Mouse (Mus musculus) mouse embryonic stem cell (cell line): ENCODE results near the gene Dlg1.

ENCODE experiments used
- in situ Hi-C, 2 experiments: fragments of 300-500 bp; cut with MboI; formaldehyde crosslinking; loops; 1 replicate in 1 of 2; 3 replicates in 1 of 2; pipeline ENCODE4 v1.14.3; 2019 to 2020; ENCODE audit warnings: low sequenced_read_pairs in 2 of 2, low pct_unique_long_range_greater_than_20kb in 1 of 2, mixed read lengths in 1 of 2; ENCODE audit not compliant: unreplicated experiment in 1 of 2

The Dlg1 gene

DNA sequence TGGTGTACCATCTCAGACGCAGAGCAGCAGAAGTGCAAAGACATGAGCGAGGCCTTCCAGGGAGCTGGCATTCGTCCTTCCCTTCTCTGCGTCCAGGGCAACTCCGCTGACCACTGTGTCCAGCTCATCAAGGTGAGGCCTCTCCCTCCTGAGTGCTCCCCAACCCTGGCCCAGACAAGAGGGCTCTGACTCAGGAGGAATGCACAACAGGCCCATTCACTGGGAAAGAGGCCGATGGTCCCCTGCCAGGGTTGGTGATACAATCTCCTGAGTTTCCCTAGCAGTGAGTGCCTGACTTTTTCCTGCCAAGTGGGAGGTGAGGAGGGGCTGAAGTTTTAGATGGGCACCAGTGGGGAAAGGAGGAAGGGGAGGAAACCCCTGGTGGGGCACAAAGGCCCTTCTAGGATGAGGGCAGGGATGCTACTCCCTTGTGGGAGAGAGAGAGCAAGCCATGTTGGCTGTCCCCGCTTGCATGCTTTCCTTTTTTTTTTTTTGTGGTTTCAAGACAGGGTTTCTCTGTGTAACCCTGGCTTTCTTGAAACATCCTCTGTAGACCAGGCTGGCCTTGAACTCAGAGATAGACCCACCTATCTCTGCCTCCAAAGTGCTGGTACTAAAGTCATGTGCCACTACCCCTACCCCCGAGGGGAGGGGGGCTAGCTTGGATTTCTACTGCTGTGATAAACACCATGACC, 217.1 kb downstream of the Dlg1 start:
- in situ Hi-C loops = no loop called here

DNA sequence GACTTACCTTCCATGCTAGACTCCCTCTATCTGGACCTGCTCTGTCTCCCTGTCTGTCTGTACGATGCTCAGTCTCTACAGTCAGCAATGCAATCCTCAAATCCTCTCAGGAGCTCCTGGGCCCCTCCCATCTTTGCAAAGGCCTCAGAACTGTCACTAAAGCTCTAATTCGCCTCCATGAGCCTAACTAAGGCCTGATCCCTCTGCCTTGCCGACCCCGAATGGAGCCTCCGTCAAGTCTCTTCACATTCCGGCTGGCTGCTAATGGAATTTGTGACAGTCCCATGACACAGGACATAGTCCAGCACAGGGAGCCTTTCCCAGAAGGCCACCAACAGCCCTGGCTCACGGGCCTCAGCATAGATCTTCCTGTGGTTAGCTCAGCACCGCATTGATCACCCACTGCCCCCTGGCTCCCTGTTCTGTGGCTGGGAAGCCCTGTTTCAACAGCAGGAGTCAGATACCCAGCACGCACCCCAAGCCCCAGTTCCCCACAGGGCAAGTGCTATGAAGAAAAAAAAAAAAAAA, 219.2 kb downstream of the Dlg1 start:
- in situ Hi-C loops = no loop called here

DNA sequence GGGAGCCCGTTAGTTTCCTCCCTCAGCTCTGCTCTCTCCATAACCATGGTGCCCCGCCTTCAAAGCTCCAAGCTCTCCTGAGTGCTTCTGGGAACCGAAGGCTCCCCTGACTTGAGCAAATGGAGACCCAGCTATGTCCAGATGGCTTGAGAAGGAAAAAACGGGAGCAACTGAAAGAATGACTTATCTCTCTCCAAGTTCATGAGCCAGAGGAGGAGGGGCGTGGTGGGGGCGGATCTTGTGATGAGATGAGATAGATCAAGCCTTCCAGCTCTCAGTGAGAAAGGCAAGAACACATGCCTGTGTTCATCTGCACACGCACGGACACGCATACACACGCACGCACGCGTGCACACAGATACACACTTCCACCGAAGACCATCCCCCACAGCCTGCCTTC, 220.1 kb downstream of the Dlg1 start:
- in situ Hi-C loops = no loop called here

DNA sequence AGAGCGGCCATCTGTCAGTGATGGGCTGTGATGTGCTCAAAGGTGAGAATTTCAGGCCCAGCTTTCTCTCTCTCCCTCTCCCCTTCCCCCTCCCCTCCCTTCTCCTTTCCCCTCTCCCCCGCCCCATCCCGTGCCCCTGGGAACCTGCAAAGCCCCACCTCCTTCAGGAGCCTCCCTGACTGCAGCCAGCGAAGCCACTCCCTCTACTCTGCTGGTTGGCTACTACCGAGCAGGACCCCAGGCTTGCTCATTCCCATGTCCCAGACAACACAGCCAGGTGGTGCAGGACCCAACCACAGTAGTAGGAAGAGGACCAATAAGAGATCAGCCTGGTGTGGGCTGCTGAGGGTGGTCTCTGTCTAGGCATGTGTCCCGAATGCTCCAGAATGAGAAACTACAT, 220.7 kb downstream of the Dlg1 start:
- in situ Hi-C loops = no loop called here

DNA sequence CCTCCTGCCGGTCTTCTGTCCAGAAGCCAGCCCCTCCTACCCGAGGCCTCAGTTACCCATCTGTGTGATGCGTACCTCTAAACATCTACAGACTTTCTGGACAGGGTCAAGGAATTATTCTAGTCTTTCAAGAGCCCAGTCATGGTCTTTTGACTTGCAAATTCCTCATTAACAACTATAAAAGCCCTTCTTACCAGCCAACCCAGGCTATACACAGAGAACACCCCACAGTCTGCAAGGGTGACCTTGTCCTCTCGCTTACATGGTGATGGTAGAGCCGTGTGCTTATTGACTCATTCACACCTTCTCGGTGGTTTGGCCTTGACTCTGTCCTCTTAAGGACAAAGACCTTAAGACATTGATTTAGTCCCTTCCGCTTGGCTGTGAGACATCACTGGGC, 227.7 kb downstream of the Dlg1 start:
- in situ Hi-C loops = no loop called here

DNA sequence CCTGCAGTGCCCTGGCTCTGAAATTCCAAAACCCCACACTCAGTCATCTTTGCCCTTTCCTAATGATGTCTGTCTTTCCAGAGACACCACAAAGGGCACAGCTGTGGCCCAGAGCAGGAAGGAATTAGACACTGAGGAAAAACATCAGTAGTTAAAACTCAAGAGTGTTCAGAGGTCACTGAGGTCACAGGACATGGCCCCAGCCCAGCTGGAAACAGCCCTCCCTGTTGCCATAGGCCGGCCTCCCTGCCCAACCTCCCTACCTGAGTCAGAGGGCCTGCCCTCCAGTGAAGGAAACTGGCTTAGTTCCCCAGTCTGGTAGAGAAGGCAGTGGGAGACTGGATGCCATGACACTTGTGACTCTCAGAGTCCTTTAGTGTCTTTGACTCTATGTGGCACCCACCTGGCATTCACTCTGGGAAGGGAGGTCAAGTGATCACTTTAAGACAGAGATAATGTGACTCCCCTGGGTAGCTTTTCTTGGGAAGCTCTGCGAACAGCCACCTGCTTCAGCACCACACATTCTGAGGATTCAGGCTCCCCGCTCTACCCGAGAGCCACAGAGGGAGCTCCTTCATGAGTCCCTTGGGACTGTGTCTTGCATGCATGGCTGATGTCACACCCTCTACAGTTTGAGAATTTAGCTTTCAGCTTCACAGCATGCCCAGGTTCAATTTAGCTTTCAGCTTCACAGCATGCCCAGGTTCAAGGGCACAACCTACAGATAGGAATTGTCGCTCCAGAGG, 230.3 kb downstream of the Dlg1 start:
- in situ Hi-C loops = no loop called here

DNA sequence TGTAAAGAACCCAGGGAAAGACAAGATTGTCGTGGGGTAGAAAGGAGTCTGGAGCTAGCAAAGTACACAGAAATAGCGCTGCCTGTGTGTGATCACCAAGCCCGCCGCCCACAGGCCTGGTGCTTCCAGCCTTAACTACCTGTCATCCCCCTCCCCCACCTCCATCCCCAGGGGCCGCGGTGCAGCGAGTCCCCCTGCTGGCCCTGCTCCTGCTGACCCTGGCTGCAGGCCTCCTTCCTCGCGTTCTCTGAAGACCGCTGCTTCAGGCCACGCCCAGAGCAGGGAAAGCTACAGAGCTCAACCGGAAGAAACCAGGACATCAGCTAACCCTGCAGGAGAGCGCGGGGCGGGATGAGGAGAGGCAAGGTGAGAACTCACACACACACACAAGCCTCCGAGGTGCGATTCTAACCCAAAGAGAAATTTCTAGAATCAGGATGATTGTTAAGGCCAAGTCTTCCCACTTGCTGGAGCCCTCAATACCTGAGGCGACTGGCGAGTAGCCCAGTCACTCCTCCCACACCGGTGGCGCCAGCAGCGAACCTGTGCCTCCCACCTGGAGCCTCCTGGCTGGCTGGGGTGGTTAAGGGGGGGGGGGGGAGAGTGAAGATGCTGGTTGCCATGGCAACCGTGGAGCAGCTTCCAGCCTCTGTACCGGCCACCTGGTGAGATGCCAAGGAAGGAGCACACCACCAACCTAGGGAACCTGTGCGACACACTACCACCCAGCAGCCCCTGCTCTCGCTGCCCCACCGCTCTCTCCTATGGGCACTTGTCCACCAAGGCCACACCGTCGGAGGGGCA, 233.9 kb downstream of the Dlg1 start:
- in situ Hi-C loops = no loop called here

DNA sequence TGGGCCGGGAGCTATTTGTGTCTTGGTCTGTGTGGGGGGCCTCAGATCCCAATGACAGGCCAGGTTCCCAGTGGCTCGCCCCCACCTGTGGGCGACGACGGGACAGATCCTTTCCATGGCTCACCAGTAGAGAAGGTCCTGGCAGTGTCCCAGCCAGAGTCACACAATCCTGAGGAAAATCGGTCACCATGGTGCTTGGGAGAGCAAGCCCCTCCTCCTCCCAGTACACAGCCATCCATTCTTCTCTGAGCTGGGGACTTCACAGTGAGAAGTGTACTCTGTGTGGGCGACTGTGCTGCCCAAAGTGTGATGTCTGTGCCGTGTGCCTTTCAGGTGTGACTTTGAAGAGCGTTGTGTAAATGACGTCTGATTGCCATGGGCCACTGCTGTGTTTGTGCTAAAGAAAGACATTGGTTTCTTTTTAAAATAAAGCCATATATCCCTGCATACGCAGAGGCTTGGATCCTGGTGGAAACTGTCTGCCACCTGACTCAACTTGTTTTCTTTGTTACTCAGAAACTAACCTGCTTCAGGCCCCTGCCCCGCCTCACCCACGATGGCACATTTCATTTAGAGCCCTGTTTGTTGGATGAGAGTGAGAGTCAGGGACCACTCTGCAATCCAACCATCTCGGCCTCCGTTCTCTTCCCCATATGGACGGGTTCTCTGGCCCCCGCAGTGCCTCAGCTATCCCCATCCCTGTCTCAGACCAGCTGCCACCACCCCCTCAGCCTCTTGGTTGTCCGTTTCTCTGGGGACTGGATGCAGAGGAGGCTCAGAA, 235.5 kb downstream of the Dlg1 start:
- in situ Hi-C loops = no loop called here

DNA sequence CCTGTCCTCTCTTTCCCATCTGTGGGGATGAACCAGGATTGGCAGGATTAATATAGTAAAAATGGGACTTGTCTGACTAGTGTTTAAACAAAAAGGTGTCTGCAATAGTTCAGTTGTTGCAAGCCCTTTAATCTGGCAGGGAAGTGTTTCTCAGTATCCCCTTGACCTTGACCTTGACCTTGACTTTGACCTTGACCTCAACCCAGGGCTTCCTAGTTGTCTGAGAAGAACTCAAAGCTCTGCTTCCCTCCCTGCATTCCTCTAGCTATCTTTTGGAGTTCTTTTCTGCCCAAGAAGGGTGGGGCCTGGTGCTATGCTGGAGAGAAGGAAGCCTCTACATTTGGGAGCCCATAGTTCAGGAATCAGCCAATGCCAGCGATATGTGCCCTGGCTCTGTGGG, 238.6 kb downstream of the Dlg1 start:
- in situ Hi-C loops = loop anchor here in 1 of 2 experiments (25.0 kb wide), 1 partner anchor 440 kb away; no protein-coding TSS in a partner anchor

DNA sequence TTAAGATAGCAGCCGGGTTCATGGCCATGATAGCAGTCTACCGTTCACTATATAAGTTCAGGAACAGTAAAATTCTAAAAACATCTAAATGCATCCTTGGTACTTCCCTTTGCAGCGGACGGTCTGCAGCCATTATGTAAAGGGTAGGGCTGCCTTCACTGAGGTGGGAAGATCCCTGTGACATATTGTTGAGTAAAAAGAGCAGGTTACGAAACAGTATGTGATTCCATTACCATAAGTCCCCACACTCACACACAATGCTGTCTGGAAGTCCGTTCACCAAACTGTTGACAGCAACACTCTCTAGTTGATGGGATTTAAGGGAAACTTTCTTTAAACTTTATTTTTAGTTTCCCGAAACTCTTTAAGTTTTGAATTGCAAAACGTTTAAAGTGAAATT, 240.0 kb downstream of the Dlg1 start:
- in situ Hi-C loops = loop anchor here in 1 of 2 experiments (25.0 kb wide), 1 partner anchor 441 kb away; no protein-coding TSS in a partner anchor

DNA sequence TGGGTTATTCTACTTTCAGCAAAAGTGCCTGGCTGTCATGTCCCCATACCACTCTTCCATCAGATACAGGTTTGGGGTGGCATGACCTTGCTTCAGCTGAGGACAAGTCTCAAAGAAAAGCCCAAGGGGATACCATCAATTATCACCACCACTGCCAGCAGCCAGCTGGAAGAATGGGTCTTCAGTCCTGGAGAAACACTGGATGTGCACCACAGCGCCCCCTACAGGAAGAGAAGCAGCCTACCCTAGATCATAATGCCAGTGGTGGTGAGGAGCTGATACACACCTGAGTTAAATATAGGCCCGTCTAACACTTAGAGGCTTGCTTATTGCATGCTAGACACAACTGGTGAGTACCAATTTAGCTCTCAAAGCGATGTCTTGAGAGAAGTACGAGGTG, 242.1 kb downstream of the Dlg1 start:
- in situ Hi-C loops = loop anchor here in 1 of 2 experiments (25.0 kb wide), 1 partner anchor 443 kb away; no protein-coding TSS in a partner anchor

DNA sequence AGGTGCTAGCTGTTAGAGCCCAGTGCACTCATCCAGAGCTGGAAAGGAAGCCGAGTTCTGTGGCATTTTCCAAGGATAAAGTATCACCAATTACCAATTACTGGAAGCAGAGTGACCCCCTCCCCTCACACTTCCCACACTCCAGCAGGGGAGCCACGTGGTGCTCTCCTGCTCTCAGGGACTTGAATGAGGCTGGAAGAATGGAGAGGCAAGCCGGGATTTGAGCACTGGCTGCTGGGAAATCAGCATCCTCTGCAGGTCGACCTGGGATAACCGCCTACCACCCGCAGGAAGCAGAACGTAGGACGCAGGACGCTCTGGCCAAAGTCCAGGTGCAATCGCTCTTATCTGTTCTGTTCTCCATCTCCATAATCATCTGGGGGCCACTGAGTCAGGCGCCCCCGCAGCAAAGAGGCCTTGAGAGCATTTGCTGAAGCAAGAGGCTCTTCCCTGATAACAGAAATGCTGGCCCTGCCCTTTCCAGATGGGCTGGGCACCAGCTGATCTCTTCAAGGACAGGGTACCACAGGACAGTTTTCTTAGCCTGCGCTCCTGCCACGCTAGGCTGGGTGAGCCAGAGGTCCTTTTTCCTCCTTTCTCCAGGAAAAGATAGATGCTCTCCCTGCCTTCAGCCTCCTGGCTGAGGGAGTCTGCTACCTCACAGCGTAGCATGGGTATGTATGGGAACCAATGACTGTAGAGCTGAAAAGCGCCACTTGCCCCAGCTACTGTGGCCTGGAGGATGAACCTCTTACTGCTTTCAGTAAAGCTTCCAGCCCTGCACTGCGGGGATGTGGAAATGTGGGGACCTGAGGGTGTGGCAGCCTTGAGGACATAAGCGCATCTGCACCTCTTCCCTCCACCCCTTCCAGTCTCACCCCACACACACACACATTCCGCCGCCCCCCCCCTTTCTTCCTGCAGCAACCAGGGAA, 242.9 kb downstream of the Dlg1 start:
- in situ Hi-C loops = loop anchor here in 1 of 2 experiments (25.0 kb wide), 1 partner anchor 444 kb away; no protein-coding TSS in a partner anchor

DNA sequence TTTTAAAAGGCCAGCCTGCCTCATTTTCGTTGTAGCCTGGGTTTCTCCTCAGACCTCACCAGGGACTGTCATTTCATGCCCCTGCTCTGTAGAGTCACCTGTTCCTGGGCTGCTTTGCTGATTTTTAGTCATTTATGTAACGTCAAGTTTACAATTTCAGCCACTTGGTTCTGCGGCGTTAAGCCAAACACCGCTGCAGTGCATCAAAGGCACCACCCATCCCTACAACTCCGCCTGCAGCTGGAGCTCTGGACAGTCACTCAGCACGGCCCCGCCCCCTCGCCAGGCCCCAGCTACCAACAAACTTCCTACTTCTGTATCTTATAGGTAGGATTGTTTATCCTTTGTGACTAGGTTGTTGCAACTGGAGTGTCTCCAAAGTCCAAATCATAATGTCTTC, 243.7 kb downstream of the Dlg1 start:
- in situ Hi-C loops = loop anchor here in 1 of 2 experiments (25.0 kb wide), 1 partner anchor 445 kb away; no protein-coding TSS in a partner anchor

DNA sequence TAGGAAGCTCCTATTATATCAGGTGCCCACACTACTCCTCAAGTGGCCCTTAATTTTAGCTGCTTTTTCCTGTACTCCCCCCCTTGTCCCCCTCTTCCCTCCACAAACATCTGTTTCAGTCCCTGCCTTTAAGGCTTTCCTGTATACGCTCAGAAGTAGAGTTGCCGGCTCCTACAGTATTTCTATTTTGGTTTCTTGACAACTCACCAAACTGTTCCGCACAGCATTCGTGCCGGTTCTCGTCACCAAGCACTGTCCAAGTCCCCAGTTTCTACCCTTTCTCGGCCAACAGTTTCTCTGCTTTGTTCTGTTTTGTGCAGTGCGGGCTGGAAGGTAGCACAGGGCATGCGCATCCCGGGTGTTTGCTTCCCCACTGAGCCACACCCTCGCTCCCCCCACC, 245.7 kb downstream of the Dlg1 start:
- in situ Hi-C loops = loop anchor here in 1 of 2 experiments (25.0 kb wide), 1 partner anchor 447 kb away; no protein-coding TSS in a partner anchor

DNA sequence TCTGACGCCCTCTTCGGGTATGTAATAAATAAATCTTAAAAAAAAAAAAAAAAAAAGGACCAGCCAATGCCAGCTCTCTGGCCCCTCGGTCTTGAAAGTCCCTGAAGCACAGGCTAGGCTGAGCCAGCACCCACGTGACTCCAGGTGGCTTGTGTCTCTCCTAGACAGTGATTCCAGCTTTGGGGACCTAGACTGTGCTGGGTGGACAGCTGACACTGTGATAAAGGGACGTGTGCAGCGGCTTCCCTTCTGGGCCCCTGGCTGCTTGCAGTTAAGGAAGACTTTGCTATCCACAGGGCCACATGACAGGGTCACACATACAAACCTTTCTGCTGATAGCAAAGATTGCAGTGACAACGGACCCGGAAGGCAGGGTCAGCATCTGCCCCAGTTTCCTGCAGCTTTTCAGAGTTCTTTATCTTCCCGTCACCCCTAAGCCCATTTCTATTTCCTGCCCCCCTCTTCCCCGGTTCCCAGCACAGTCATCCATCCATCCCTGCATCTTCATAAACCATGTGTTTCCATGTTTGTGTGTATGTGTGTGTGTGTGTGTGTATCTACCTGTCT, 247.1 kb downstream of the Dlg1 start:
- in situ Hi-C loops = loop anchor here in 1 of 2 experiments (25.0 kb wide), 1 partner anchor 448 kb away; no protein-coding TSS in a partner anchor

DNA sequence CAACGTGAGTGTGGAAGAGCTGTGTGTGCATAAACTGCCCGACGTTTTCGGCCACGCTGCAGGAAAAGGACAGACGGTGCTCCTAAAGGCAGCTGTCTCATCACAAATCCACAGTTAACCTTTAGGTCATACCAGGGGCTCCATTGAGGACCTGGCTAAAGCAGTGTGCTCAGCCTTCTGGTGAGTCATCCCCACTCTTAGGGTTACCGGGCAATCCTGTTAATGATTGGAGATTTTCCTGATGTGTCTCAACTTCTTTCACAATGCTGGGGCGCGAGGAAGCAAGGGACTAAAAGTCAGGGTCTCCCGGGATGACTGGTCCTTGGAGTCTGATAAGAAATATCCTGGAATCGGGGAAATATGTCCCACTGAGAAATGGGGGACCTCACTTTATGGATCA, 254.5 kb downstream of the Dlg1 start:
- in situ Hi-C loops = loop anchor here (5.0 to 25.0 kb wide), 2 partner anchors 40 to 455 kb away; partner anchors contain the start of gene Meltf (in 1 of the 2)
